Mouse (Mus musculus) urinary bladder, postnatal 10 days (tissue): Measurements from ENCODE around the gene Fbxw7.

Experiments used
- DNase-seq: peaks from one replicate; pipeline ENCODE4 v3.0.0; 2022; ENCODE audit warnings: low spot score

Fbxw7 gene

GRCm38 (mm10) chr3:84889648-84890047, 74.6 kb downstream of the Fbxw7 start:
- DNase-seq = no peak

DNA sequence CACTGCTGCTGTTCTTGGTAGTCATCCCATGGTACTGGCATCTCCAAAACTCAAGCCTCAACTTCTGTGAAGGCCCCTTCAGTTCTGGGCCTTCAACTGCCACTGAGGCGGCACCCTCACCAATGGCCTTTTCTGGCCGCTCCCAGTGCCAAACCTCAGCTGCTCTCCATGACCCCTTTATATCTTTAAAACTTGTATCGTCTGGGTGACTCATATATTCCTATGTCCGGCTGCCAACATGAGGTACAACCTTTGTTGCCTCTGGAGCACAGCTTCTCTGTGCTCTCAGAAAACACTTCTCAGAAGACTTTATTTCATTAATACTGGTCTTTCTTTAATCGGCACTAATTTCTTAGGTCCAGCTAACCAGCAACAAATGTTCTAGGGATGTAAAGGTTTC, 75.9 kb downstream of the Fbxw7 start:
- DNase-seq = no peak

- no peak for DNase-seq
Observed at GRCm38 (mm10) chr3:84897952-84898351, 82.9 kb downstream of the Fbxw7 start.

DNA sequence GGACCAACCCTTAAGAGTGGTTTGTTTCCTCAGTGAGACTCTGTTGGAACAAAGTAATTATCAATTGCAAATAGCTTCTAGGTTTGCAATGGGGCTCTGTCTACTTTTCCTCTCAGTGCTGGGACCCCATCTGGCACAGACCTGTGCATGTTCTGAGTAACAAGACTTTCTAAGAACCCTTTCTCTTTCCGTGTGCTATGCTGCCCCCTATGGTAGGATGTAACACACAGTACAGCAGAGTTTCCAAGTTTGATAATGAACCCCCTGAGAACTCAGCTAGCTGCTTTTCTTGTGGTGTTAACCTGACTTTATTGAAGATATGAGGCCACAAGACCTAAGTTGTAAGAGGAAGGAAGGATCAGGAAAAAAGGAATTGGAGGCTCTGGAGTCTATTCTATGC, 91.5 kb downstream of the Fbxw7 start:
- DNase-seq = no peak

DNA sequence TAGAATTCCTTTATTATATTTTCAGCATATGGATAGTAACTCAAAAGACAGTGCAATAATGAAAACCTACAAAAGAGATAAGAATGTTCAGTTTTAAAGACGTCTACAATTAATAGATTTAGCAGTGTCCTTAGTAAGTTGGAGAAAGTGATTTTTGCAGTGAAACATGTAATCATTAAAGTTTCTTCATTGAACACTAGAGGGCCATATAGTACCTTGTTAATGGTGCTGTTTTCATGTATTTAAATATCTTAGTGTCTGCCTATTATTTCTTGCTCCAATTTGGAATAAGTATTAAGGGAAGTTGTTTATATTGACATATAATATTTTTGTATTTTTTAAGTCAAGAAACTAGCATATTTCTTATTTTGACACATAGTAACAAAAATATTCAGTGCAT, 99.2 kb downstream of the Fbxw7 start:
- no peak for DNase-seq

- DNase-seq = no peak
Observed at GRCm38 (mm10) chr3:84917903-84918679, 103.0 kb downstream of the Fbxw7 start.

DNA sequence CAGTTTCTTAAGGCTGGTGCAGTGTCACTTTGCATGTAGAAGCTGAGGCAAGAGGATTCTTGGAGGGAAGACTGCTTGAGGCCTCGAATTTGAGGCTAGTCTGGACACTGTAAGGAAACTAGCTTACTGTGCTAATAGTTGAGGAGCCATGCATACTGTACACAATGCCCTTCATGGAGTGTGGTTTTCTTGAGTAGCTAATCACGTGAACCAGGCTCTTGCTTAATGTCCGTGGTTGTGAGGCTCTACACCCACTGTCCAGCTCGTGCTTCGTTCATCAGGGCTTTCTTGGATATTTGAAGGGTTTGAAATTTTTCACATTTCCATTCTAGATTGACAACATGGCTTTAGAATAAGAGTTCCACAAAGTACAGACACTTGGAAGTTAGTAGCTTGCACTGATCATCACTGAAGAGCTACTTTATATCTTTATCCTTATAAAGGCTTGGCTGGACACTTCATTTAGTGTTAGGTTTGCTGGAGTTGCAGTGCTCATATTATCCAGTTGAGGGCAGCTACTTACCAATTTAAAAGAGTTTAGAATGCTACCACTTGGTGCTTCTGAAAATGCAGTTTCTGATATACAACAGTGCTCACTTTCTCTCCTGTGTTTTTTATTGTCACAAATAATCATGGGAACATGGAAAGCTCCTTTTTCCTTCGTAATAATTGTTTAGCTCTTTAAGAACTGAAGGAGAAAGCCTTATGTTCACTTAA, 106.8 kb downstream of the Fbxw7 start:
- no peak for DNase-seq

GRCm38 (mm10) chr3:84923256-84923655, 108.2 kb downstream of the Fbxw7 start:
- DNase-seq = no peak

DNA sequence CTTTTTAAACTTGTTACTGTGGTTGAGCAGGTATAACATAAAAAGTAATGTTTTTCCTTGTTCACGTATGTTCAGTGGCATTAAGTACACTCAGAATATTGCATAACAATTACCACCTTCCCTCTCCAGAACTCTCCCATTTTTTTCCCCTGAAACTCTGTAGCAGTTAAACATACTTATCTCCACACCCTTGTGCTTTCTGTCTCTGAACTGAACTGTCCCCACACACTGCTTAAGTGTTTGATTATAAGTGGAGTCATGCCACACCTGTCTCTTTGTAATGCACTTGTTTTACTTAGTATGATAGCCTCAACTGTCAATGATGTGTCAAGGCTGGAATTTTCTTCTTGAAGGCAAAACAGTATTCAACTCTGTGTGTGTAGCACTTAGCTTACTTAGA, 108.6 kb downstream of the Fbxw7 start:
- DNase-seq = no peak

- no peak for DNase-seq
Observed at GRCm38 (mm10) chr3:84925229-84925628, 110.2 kb downstream of the Fbxw7 start.

- no peak for DNase-seq
Observed at GRCm38 (mm10) chr3:84926140-84926539, 111.1 kb downstream of the Fbxw7 start.

GRCm38 (mm10) chr3:84927168-84927794, 112.2 kb downstream of the Fbxw7 start:
- no peak for DNase-seq

DNA sequence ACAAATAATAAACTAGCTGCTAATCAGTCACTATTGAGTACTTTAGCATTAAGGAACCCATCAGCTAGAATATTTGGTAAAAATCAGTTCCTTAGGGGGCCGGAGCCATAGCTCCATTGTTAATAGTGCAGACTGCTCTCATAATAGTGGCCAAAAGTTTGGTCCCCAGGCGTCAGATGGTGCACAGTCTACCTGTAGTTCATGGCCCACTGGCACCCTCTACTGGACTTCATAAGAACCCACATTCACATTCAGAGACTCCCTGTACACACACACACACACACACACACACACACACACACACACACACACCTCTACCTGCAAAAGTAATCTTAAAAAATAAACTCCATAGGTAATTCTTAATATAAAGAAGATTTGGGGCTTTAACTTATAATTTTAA, 112.8 kb downstream of the Fbxw7 start:
- DNase-seq = no peak

GRCm38 (mm10) chr3:84929171-84929570, 114.1 kb downstream of the Fbxw7 start:
- DNase-seq = no peak

GRCm38 (mm10) chr3:84930683-84931082, 115.6 kb downstream of the Fbxw7 start:
- DNase-seq = no peak

DNA sequence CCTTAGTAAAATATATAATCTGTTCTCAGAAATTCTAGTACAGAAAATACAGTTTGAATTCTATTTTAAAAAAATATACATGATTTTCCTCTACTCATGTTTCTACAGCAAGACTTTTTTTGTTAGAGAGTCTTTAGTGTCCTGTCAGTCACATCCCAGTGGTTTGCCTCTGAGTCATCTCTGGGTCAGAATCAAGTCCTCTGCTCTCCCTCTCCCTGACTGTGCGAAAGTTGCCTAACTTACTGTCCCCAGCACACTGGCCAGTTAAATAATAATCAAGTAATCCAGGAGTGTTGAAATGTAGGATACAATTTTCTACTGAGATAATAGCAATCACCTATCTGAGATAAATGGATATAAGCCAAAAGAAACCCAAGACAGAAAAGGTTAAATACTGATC, 120.7 kb downstream of the Fbxw7 start:
- no peak for DNase-seq

GRCm38 (mm10) chr3:84936252-84936651, 121.2 kb downstream of the Fbxw7 start:
- no peak for DNase-seq

GRCm38 (mm10) chr3:84936956-84937355, 121.9 kb downstream of the Fbxw7 start:
- DNase-seq = no peak

- DNase-seq = no peak
Observed at GRCm38 (mm10) chr3:84937360-84938355, 122.6 kb downstream of the Fbxw7 start.

DNA sequence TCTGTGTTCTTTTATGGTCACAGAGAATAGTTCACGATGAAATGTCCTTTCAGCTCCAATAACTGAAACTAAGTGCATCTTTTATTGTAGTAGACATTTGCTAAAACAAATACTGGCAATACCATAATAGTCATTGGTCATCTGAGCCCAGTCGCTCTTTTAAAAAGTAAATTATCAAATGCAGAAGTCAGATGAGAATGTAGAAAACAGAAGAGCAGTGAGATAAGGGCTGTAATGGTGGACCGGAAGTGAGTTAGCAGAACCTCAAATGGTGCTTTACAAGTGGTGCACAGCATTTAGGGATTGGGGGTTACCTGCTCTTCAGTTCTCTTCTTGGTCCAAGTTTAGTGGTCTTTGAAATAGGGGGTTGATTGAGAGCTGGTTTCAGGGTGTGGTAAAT, 129.9 kb downstream of the Fbxw7 start:
- no peak for DNase-seq

GRCm38 (mm10) chr3:84946381-84946780, 131.3 kb downstream of the Fbxw7 start:
- DNase-seq = no peak

DNA sequence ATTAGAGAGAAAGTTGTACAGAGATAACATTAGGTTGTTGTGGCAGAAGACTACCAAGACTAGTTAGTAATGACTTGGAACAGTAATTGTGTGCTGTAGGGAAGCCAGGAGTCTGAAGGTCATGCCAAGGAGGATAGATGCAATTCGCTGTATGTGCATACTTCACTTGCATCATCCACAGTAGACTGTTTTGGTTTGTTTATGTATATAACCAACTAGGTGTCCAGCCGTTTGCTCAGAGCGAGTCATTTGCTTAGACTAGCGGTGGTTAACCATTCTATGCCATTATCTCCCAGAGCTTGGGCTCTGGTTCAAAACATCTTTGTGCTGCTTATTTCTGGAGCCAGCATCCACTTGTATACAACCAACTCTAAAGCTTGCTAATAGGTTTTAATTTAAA, 134.3 kb downstream of the Fbxw7 start:
- no peak for DNase-seq
